Mouse (Mus musculus) kidney, embryonic 16.5 days (tissue): ENCODE measurements at regions not wholly inside any gene's neighbourhood (a gene's known extent, or its start where the extent isn't known, plus 50 kb on each side); places are given as distances from the start of the nearest gene placed in this dataset.

Source experiments
- ATAC-seq: fragments of 200-750 bp; cut with Nextera tagmentation; 2 replicates; pipeline ENCODE4 v1.8.0; 2017; ENCODE audit warnings: moderate TSS enrichment; ENCODE audit not compliant: low FRiP score, low TSS enrichment
- H3K27ac ChIP-seq: fragments of 300-500 bp; sonication (generic); 2 replicates; pipeline ENCODE4 v1.5.1; 2014; ENCODE audit warnings: low read length
- H3K27me3 ChIP-seq: fragments of 300-500 bp; sonication (generic); 2 replicates; pipeline ENCODE4 v1.6.1; 2014; ENCODE audit warnings: low read length, control low read depth, mixed read lengths; ENCODE audit not compliant: insufficient read depth
- H3K36me3 ChIP-seq: fragments of 300-500 bp; sonication (generic); 2 replicates; pipeline ENCODE4 v1.6.1; 2014; ENCODE audit warnings: low read length, control low read depth, mixed read lengths; ENCODE audit not compliant: insufficient read depth
- H3K4me1 ChIP-seq: fragments of 300-500 bp; sonication (generic); 2 replicates; pipeline ENCODE4 v1.6.1; 2014; ENCODE audit warnings: low read length, control low read depth, mixed read lengths; ENCODE audit not compliant: insufficient read depth
- H3K4me2 ChIP-seq: fragments of 300-500 bp; sonication (generic); replicated peaks from 2 replicates; pipeline ENCODE4 v1.6.1; 2014; ENCODE audit warnings: low read depth, low read length
- H3K4me3 ChIP-seq: fragments of 300-500 bp; sonication (generic); 2 replicates; pipeline ENCODE4 v1.5.1; 2014; ENCODE audit warnings: mild to moderate bottlenecking, low read length
- H3K9ac ChIP-seq: fragments of 300-500 bp; sonication (generic); replicated peaks from 2 replicates; pipeline ENCODE4 v1.6.1; 2014; ENCODE audit warnings: low read length
- H3K9me3 ChIP-seq: fragments of 300-500 bp; sonication (generic); 2 replicates; pipeline ENCODE4 v1.6.1; 2016; ENCODE audit warnings: low read length, control low read depth
- WGBS: fragments of 180-500 bp; shearing (Covaris S2); extraction: QIAGEN DNeasy Blood & Tissue Kit; methylation state at CpG from one replicate; pipeline ENCODE4 v1.1.7; 2014; 5-methylcytosine and 5-hydroxymethylcytosine counted together

GRCm38 (mm10) chr8:26746811-26747210 is 230.3 kb upstream of the Zfp703 start:
- Histone ChIP-seq H3K9ac (no peak overlapping the region), H3K4me1 (peaks cover 22% of the 10 kb centered on the region), H3K36me3 (no peaks in the 10 kb centered on the region), H3K4me2 (no peak overlapping the region; the same call in 1 of the 2 replicates), H3K27ac (no peak overlapping the region), H3K4me3 (no peak overlapping the region), H3K27me3 (peaks cover 32% of the 10 kb centered on the region), H3K9me3 (no peaks in the 10 kb centered on the region)
- 66% methylated on average over 3 of the region's 3 CpGs for WGBS
- peak; percentile 11; the same call in 1 of the 2 replicates for ATAC-seq

DNA sequence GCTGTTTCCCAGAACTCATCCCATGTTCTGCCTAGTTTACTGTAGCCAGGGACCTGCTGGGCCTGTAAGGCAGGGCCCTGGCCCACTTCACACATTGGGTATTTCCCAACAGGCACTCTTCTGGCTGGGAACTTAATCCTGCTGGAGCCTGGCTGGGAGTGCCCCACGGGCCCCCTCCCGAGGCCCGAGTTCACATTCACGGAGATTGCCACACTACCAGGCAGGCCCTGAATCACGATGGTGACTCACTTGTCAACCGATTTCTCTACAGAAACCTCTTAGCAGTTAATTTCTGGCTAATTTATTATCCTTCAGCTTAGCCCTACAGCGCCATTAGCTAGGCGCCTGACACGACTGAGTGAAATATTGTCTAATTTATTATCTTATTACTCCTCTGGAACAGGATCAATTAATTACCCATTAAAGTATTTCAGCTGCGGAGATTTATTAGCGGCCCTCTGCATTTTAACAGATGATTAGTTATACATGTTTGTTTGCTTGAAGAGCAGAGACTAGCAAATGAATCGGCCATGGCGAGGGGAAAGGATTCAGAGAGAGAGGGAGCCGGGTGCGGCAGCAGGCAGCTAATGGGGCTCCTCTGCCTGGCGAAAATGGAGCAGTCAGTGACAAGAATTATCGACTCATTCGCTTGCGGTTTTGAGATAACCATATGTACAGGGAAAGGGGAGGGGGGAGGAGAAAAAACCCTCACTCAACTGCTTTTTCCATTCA is 229.7 kb upstream of the Zfp703 start:
- ATAC-seq, result peak; percentile 79; the same call in 1 of the 2 replicates
- Histone ChIP-seq H3K4me1 (peaks cover 22% of the 10 kb centered on the region), H3K9ac (no peak overlapping the region), H3K4me2 (no peak overlapping the region; the same call in 1 of the 2 replicates), H3K36me3 (no peaks in the 10 kb centered on the region), H3K9me3 (no peaks in the 10 kb centered on the region), H3K27ac (no peak overlapping the region), H3K27me3 (peaks cover 29% of the 10 kb centered on the region), H3K4me3 (no peak overlapping the region)
- 16% methylated on average over 19 of the region's 19 CpGs for WGBS

GRCm38 (mm10) chr8:26748161-26748971 is 228.8 kb upstream of the Zfp703 start:
- Histone ChIP-seq H3K4me1 (peaks cover 22% of the 10 kb centered on the region), H3K27ac (no peak overlapping the region), H3K4me2 (no peak overlapping the region), H3K27me3 (peaks cover 29% of the 10 kb centered on the region), H3K9ac (no peak overlapping the region), H3K4me3 (no peak overlapping the region), H3K36me3 (no peaks in the 10 kb centered on the region), H3K9me3 (no peaks in the 10 kb centered on the region)
- WGBS, result 28% methylated on average over 10 of the region's 14 CpGs
- peak; percentile 68 for ATAC-seq

- no peak overlapping the region for H3K9ac ChIP-seq
- 86% methylated on average over 1 of the region's 1 CpGs for WGBS
- H3K4me2 ChIP-seq, result no peak overlapping the region
- no peak overlapping the region for H3K4me3 ChIP-seq
- no peaks in the 10 kb centered on the region for H3K36me3 ChIP-seq
- H3K27me3 ChIP-seq, result peaks cover 29% of the 10 kb centered on the region
- H3K27ac ChIP-seq, result no peak overlapping the region
- no peaks in the 10 kb centered on the region for H3K9me3 ChIP-seq
- peaks cover 22% of the 10 kb centered on the region for H3K4me1 ChIP-seq
- ATAC-seq, result no peak
Observed at GRCm38 (mm10) chr8:26748972-26749291, 228.2 kb upstream of the Zfp703 start.

DNA sequence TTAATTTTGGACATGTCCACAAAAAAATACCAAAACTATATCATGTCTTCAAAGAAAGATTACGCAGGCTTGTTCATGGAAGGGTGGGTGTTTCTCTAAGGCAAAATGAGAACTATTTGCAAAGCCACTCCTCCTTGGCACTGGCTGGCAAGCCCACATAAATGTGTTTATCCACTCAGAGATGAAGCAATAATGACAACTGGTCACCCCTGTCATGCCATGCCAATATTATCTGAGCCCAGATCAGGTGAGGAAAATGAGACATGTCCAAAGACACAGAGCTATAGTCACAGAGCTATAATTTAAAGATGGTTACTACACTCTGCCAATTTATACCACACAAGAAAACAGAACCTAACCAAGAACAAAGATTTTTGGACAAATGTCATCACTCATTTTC is 227.0 kb upstream of the Zfp703 start:
- Histone ChIP-seq H3K4me1 (peaks cover 22% of the 10 kb centered on the region), H3K9me3 (no peaks in the 10 kb centered on the region; the same call in 1 of the 2 replicates), H3K9ac (no peak overlapping the region), H3K27ac (no peak overlapping the region), H3K4me3 (no peak overlapping the region), H3K36me3 (no peaks in the 10 kb centered on the region), H3K4me2 (no peak overlapping the region), H3K27me3 (peaks cover 27% of the 10 kb centered on the region)
- no peak for ATAC-seq
- 100% methylated on average over 1 of the region's 1 CpGs for WGBS

DNA sequence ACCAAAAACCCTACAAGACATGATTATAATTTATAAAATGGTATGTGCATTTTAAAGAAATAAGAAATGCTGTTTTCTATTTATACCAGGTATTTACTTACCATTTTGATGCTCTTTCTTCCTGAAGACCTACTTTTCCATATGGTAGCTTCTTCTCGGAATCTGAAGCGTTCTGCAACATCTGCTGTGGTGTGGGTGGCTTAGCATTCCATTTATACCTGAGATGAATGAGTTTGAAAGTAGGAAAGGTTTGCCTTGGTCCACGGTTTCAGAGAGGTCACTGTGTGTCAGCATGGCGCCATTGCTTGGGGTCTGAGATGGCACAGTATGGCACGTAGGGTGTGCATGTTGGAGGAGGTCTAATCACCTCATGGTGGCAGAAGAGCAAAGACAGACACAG is 225.5 kb upstream of the Zfp703 start:
- peaks cover 22% of the 10 kb centered on the region for H3K4me1 ChIP-seq
- H3K9me3 ChIP-seq, result no peaks in the 10 kb centered on the region; the same call in 1 of the 2 replicates
- H3K4me3 ChIP-seq, result no peak overlapping the region
- H3K27ac ChIP-seq, result no peak overlapping the region
- no peak for ATAC-seq
- 95% methylated on average over 5 of the region's 5 CpGs for WGBS
- no peaks in the 10 kb centered on the region for H3K36me3 ChIP-seq
- H3K9ac ChIP-seq, result no peak overlapping the region
- H3K27me3 ChIP-seq, result peaks cover 18% of the 10 kb centered on the region
- no peak overlapping the region for H3K4me2 ChIP-seq

DNA sequence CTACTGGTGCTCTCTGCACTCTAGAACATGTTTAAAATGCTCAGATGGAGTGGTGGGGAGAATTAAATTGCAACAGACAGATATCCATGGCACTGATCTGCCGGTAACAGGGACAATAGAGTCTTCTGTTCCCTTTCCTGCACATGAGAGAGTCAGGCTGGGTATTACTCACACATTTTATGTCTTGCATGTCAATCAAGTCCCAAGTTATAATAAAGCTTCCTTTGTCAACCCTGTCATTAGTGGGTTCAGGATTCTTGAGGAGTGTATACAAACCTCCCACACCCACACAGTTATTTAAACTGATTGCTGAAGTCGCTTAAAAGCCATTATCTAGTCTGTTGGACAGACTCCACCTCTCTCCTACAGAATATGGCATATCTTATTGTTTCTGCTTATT is 220.7 kb upstream of the Zfp703 start:
- Histone ChIP-seq H3K27ac (no peak overlapping the region), H3K36me3 (no peaks in the 10 kb centered on the region), H3K9me3 (peaks cover 8% of the 10 kb centered on the region; the same call in 1 of the 2 replicates), H3K27me3 (no peaks in the 10 kb centered on the region), H3K4me3 (no peak overlapping the region), H3K4me2 (no peak overlapping the region), H3K9ac (no peak overlapping the region), H3K4me1 (no peaks in the 10 kb centered on the region)
- no peak for ATAC-seq
- WGBS, result 65% methylated on average over 2 of the region's 2 CpGs

DNA sequence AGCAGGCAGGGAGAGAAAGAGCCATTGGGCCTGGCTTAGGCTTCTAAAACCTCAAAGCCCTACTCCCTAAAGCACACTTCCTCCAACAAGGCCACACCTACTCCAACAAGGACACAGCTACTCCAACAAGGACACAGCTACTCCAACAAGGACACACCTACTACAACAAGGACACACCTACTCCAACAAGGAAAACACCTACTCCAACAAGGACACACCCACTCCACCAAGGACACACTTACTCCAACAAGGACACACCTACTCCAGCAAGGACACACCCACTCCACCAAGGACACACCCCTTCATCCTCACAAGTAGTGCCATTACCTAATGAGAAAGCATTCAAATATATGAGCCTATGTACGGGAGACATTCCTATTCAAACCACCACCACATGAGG is 216.4 kb upstream of the Zfp703 start:
- Histone ChIP-seq H3K4me3 (no peak overlapping the region), H3K36me3 (no peaks in the 10 kb centered on the region), H3K27ac (no peak overlapping the region), H3K9me3 (peaks cover 9% of the 10 kb centered on the region; the same call in 1 of the 2 replicates), H3K4me2 (no peak overlapping the region), H3K9ac (no peak overlapping the region), H3K27me3 (0 out of 2 replicates have a peak, but pooled peaks cover under 1% of the 10 kb centered on the region), H3K4me1 (no peaks in the 10 kb centered on the region)
- no peak for ATAC-seq
- WGBS, result 94% methylated on average over 1 of the region's 1 CpGs

DNA sequence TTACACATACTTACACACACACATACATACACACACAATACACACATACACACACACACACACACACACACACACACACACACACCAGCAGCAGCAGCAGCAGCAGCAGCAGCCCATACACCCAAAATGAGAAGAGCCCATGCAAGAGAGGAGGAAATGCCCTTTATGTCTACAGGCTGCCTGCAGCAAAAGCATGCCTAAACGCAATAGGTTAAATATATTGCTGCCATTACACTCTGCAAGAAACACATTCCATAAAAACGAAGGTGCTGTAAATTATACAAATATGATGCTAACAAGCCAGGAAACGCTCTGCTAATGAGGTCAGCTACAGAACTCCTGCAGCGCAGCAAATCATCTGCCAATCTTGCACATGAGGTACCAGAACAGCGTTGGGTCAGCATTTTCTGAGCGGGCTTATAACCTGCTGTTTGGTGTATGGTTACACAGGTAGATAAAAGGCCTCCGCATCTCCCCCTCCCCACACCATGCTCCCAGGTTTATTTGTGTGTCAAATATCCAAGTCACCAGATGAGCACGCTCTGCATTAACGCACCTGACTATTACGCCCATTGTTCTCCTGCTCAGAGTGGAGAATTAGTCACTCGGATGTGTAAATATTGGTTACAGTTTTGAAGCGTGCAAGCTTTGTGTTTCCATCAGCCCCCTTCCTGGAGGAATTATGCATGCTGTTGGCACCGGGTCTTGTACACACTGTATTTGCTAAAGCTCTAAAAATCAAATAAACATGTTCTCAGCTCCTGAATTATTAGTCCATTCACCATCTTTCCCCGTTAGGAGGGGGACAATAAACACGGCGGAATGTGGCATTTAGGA is 214.0 kb upstream of the Zfp703 start:
- no peak for ATAC-seq
- no peaks in the 10 kb centered on the region for H3K4me1 ChIP-seq
- no peak overlapping the region for H3K4me3 ChIP-seq
- H3K9ac ChIP-seq, result no peak overlapping the region
- H3K27ac ChIP-seq, result no peak overlapping the region
- 57% methylated on average over 16 of the region's 16 CpGs for WGBS
- no peak overlapping the region for H3K4me2 ChIP-seq
- H3K27me3 ChIP-seq, result peaks cover 14% of the 10 kb centered on the region
- no peaks in the 10 kb centered on the region for H3K36me3 ChIP-seq
- H3K9me3 ChIP-seq, result peaks cover 9% of the 10 kb centered on the region; the same call in 1 of the 2 replicates
